Mouse (Mus musculus) frontal cortex, postnatal 14 days (tissue): Measurements from ENCODE around the gene Ttc21b.
"Not testable (repeated sequence)": the region's sequence is repeated elsewhere in the genome, so short reads cannot be mapped to it uniquely, and the experiment has no call there.

Experiments
- DNase-seq, 2 experiments: peaks; one replicate each; pipeline ENCODE4 v3.0.0; 2022; ENCODE audit warnings: low spot score in 2 of 2

Gene Ttc21b

GRCm38 (mm10) chr2:66256220-66257131 lies at the start of gene Ttc21b:
TSS of gene Ttc21b (minus strand) at chr2:66256617.
- peak; percentile 95 to 97 for DNase-seq

- no peak for DNase-seq
These were observed 16.1 kb upstream of the Ttc21b start for GRCm38 (mm10) chr2:66272551-66272950.

GRCm38 (mm10) chr2:66244013-66244412 lies 12.4 kb downstream of the Ttc21b start:
- no peak for DNase-seq

GRCm38 (mm10) chr2:66240334-66240733 lies 16.1 kb downstream of the Ttc21b start:
- no peak for DNase-seq

GRCm38 (mm10) chr2:66238886-66239285 lies 17.5 kb downstream of the Ttc21b start:
- DNase-seq: no peak

GRCm38 (mm10) chr2:66220954-66221353 lies 35.5 kb downstream of the Ttc21b start:
- no peak for DNase-seq

GRCm38 (mm10) chr2:66209875-66210274 lies 46.5 kb downstream of the Ttc21b start:
- DNase-seq: no peak

- DNase-seq: no peak
These were observed 47.1 kb downstream of the Ttc21b start for GRCm38 (mm10) chr2:66209353-66209752.

- no peak for DNase-seq
These were observed 49.6 kb downstream of the Ttc21b start for GRCm38 (mm10) chr2:66206796-66207195.

GRCm38 (mm10) chr2:66204218-66204617 lies 52.2 kb downstream of the Ttc21b start:
- no peak for DNase-seq

GRCm38 (mm10) chr2:66200195-66200594 lies 56.2 kb downstream of the Ttc21b start:
- no peak for DNase-seq

- DNase-seq: no peak
These were observed 64.7 kb downstream of the Ttc21b start for GRCm38 (mm10) chr2:66191691-66192100.

- DNase-seq: no peak
These were observed 66.3 kb downstream of the Ttc21b start for GRCm38 (mm10) chr2:66190157-66190556.

GRCm38 (mm10) chr2:66189197-66189596 lies 67.2 kb downstream of the Ttc21b start:
- not testable (repeated sequence) for DNase-seq

GRCm38 (mm10) chr2:66187520-66187919 lies 68.9 kb downstream of the Ttc21b start:
- DNase-seq: no peak

- DNase-seq: no peak
These were observed 71.8 kb downstream of the Ttc21b start for GRCm38 (mm10) chr2:66184431-66185164.

GRCm38 (mm10) chr2:66180293-66180692 lies 76.1 kb downstream of the Ttc21b start:
- no peak for DNase-seq

- no peak for DNase-seq
These were observed 76.6 kb downstream of the Ttc21b start for GRCm38 (mm10) chr2:66179782-66180181.

- DNase-seq: no peak
These were observed 77.6 kb downstream of the Ttc21b start for GRCm38 (mm10) chr2:66178848-66179215.

GRCm38 (mm10) chr2:66177886-66178847 lies 78.2 kb downstream of the Ttc21b start:
- DNase-seq: no peak

- DNase-seq: no peak
These were observed 79.4 kb downstream of the Ttc21b start for GRCm38 (mm10) chr2:66177017-66177416.

- no peak for DNase-seq
These were observed 83.3 kb downstream of the Ttc21b start for GRCm38 (mm10) chr2:66173134-66173533.
